Mouse (Mus musculus) urinary bladder, postnatal 14 days (tissue): Measurements from ENCODE around the gene Zfp282.

Experiments used
- DNase-seq: peaks from one replicate; pipeline ENCODE4 v3.0.0; 2021; ENCODE audit warnings: low spot score

The Zfp282 gene

DNA sequence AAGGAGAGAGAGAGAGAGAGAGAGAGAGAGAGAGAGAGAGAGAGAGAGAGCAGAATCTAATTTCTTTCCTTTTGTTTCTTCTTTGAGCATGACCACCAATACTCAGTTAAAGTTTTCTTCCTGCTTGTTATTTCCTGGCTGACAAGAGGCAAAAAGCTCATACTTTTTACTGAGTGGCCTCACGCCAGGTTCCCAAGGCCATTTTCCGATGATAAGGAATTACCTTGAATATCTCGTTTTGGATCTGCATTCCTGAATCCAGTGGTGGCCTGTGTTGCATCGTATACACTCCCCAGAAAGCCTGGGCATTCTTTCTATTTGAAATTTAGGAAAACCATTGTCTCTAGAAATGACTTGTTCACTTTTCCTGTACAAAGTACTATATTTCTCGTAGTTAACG, 22.4 kb downstream of the Zfp282 start:
- no peak for DNase-seq

DNA sequence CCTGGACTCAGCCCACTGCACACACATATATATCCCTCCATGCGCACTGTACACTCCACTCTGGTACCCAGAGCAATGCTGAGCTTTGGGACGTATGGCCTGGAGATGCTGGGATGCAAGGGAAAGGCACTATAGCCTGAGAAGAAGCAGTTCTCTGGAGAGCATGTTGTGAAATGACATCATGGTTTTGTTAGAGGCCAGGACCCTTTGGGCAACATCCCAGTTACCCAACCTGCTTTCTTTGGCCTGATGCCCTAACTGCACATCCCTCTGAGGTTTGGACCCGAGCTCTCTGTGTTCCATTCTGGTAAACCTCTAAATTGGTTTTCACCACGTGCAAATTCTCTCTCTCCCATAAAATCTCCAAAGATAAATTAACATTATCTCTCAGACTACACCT, 26.6 kb downstream of the Zfp282 start:
- no peak for DNase-seq

- DNase-seq, result no peak
Observed at GRCm38 (mm10) chr6:47904361-47904760, 27.4 kb downstream of the Zfp282 start.

DNA sequence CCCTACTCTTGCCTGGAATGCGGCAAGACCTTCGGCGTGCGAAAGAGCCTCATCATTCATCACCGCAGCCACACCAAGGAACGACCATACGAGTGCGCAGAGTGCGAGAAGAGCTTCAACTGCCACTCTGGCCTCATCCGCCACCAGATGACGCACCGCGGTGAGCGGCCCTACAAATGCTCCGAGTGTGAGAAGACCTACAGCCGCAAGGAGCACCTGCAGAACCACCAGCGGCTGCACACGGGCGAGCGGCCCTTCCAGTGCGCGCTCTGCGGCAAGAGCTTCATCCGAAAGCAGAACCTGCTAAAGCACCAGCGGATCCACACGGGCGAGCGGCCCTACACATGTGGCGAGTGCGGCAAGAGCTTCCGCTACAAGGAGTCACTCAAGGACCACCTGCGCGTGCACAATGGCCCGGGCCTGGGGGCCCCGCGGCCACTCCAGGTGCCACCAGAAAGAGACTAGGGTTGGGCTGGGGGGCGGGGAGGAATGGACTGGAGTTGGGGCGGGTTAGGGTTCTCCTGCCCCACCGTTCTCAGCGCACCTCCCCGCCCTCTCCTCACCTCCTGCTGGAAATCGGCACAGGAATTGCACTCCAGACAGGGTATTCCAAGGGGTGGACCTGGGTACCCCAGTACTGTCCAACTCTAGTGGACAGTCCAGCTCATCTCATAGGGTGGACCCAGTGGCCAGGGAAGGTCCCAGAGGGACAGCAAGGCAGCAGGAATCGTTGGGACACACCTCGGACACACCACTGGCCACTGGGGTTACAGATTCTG, 28.1 kb downstream of the Zfp282 start:
- no peak for DNase-seq

DNA sequence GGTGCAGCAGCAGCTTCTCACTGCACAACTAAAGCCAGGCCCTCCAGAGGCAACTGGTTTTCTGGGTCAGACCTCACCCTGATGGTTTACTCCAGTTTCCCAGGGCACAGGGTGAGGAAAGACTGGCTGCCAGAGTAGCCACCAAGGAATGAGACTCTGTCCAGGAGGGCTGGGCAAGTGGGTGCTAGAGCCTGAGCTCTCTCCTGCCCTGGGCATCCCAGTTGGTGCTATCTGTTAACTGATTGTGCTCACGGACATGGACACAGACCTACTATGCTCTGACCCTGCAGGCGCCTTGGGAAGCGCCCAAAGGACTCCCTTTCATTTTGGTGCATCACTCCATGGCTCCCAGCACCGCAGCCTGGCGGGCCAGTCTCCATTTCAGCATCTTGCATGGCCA, 29.3 kb downstream of the Zfp282 start:
- DNase-seq, result no peak

GRCm38 (mm10) chr6:47909007-47909406, 32.0 kb downstream of the Zfp282 start:
- DNase-seq, result no peak

GRCm38 (mm10) chr6:47911650-47912049, 34.6 kb downstream of the Zfp282 start:
- no peak for DNase-seq

DNA sequence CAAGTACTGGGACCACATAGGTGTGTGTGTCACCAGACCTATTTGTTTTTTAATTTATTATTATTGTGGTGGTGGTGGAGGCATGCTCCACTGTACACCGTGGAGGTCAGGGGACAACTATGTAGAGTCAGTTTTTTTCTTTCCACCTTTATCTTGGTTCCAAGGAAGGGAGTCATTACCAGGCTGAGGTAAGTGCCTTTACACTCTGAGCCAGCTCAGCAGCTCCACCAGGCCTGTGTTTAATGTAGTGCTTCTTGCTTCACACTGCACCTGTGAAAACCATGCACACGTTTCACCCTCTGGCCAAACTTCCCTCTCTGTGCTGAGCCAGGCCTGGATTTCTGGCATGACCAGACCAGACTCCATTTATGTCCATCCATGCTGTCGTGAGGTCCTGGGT, 36.0 kb downstream of the Zfp282 start:
- DNase-seq, result no peak

DNA sequence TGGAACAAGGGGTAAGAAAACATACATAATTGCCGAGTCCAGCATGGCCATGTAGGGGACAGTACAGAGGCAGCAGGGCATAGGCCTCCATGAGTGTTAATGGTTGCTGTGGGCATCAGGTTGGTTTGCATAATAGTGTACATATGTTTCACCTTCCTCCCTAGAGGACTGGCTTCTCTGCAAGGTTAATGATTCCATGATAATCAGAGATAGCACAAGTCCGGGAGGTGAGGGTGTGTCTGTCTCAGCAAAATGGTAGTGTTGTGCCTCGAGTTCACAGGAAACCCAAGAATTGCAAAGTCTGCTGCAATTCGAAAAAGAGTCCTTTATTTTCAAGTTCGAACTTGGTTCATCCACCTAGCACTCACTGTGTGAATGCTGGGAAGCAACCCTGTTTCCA, 40.0 kb downstream of the Zfp282 start:
- no peak for DNase-seq

DNA sequence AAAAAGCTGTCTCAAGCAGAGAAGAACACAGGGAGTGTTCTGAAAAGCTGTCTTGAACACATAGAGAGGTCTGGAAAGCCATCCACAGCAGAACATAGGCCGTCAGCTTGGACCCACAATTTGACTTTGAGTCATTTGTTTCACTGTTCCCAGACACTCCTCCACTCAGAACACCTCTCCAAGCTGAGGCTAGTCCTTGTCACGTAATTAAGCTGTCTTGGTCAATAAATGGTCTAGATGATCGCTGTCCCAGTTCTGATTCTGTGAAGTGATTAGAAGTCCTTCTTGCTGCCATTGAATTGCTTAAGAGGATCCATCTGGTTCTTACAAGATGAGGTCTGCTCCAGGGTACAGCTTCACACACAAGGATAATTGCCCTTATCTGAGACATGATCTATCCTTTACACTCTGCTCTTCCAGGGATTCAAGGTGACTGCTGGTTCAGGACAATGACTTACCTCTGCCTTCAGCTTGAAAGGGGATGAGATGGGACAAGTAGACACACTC, 41.8 kb downstream of the Zfp282 start:
- DNase-seq, result no peak

DNA sequence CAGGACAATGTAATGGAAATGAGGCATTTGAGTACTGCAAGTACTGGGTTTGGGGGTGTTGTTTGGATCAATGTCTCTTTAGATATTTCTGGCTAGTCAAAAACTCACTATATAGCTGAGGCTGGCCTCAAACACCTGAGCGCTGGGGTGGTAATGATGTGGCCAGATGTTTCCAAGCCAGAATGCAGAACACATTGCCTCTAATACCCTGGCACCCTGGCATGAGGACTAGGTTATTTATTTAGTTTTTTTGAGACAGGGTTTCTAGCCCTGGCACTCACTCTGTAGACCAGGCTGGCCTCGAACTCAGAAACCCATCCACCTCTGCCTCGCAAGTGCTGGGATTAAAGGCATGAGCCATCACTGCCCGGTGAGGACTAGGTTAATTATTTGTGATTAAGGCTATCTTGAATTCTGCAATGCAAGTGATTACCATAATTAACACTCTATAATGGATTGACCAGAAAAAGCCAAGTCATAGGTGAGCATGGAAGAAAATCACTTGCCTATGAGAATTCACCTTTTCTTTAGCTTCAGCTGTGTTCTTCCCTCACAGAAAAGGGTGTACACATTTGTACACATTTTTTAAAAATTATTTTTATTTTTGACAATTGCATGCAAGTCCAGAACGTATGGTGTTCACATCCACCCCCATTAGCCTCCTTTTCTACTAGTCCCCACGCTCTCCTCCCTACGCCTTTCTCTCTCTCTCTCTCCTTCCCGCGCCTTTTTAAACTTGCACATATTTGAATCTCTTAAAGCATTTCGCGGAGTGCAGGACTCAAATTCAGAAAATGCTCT, 42.8 kb downstream of the Zfp282 start:
- no peak for DNase-seq

- peak; percentile 87 for DNase-seq
Observed at GRCm38 (mm10) chr6:47920447-47921340, 43.7 kb downstream of the Zfp282 start, which contains the start of gene Zfp212. Zfp212 (plus strand) TSS chr6:47920476.

GRCm38 (mm10) chr6:47942461-47942860, 65.5 kb downstream of the Zfp282 start:
- no peak for DNase-seq

DNA sequence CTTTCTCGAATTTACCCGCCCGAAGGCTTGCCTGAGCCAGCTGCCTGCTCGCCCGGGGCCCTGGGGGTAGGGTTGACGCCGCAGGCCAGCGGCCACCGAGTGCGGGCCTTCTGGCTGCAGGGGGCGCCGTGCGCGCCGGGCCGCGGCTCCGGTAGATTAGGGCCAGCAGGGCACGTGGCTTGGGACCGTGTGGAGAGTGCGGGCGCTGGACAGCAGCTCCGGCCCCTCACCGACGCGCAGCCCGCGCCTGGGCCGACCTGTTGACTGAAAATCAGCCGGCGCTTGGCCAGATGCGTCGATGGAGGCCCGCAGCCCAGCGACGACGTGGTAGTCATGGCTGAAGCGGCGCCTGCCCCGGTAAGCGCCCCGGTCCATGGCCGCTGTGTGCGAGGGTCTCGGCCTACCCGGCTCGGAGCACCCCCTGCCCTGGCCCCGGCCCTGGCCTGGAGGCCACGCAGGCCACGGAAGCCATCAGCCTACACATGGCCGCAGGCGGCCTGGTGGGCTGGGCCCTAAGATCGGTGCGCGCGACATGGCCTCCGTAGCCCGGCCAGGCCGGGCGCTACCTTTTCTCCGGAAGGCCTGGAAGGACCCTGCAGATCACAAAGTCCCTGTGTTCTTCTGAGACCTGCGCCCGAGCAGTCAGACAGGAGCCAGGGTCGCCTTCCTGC, 66.2 kb downstream of the Zfp282 start:
- peak; percentile 72 for DNase-seq

DNA sequence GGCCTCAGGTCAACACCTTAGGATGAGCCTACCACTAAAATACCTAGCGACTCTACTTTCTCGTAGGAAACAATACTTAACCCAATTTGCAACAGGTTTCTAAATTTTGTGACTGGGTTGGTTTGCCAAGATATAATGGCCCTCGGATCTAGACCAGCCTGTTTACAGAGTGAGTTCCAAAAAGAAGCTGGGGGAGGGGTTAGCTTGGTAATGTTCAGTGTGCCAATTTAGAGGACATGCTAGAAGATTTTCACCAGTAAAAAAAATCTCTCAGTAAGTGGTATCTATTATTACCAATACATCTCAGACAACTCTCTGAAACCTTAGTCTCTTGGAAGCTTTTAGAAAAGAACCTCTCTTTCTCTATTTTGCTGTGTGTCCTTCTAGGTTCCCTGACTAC, 66.7 kb downstream of the Zfp282 start:
- no peak for DNase-seq

- no peak for DNase-seq
Observed at GRCm38 (mm10) chr6:47947388-47947787, 70.4 kb downstream of the Zfp282 start.

- peak; percentile 94 for DNase-seq
Observed at GRCm38 (mm10) chr6:47953191-47953726, 76.3 kb downstream of the Zfp282 start, which contains the start of gene Zfp956. Zfp956 (plus strand) TSS chr6:47953390.

GRCm38 (mm10) chr6:47954425-47954824, 77.4 kb downstream of the Zfp282 start:
- DNase-seq, result no peak

GRCm38 (mm10) chr6:47957816-47958215, 80.8 kb downstream of the Zfp282 start:
- DNase-seq, result no peak
